Mouse (Mus musculus): ENCODE data around the gene Ptpn5. TPM values are rescaled to one million over a fixed set of nuclear protein-coding genes. Genes with fewer than 3 reads are reported as not detected.

Ptpn5 gene
- polyA plus RNA-seq, 1 experiment from 2014 or later: 0.51 TPM

DNA sequence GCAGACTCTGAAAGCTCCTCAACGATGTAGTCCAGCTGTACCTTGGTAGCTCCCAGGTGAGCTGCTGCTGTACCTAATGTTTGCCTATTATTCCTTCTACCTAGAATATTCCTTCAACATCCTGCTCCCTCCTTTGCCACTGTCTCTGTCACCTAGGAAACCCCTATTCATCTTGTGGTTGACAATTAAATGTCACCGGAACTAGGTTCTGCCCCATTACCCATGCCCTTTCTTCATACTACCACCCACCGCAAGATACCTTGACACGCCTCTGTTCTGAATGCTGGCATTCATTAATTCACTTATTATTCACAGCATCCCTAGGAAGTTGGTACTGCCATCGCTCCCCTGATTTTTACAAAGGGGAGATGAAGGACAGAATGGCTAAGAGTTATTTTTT, 39.5 kb downstream of the Ptpn5 start:
- Histone ChIP-seq H3K27ac (no peak overlapping the region), H3K9ac (ENCODE audit: low read depth, low read length) (no peak overlapping the region), H3K36me3 (ENCODE audit: insufficient read depth, low read length) (no peaks in the 10 kb centered on the region), H3K4me1 (replicated peaks; ENCODE audit: insufficient read depth, low read length) (no peaks in the 10 kb centered on the region), H3K4me3 (replicated peaks; ENCODE audit: low read depth, low read length) (no peak overlapping the region), H3K27me3 (ENCODE audit: insufficient read depth, low read length) (no peaks in the 10 kb centered on the region), H3K9me3 (replicated peaks; ENCODE audit: low read length) (no peaks in the 10 kb centered on the region), H3K4me2 (ENCODE audit: low read length) (no peak overlapping the region)
- DNase-seq (ENCODE audit: low spot score) (no peak), ATAC-seq (replicated peaks; ENCODE audit: low FRiP score, low read depth) (no peak)
- 58% methylated on average over 5 of the region's 5 CpGs for WGBS
- no peak for TF ChIP-seq CTCF (IDR thresholded peaks at IDR 0.05; ENCODE audit: low read depth)

DNA sequence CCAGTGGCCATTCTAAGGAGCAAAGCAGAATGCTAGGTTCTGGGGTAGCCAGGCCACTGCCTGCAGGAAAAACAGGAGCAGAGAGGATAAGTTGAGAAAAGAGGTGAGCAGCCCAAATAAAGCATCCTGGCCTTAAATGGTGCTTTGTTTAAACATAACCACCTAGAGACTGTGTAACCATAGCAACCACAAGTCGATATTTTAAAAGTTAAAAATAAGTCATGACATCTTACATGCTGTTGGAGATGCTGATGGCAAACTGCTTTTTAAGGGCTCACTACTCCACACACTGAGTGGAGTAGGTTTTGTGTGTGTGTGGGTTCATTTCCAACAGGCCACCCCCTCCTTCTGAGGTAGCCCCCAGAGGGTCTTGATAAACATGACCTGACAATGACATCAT, 48.4 kb downstream of the Ptpn5 start:
- no peak for ATAC-seq (replicated peaks; ENCODE audit: low FRiP score, low read depth)

DNA sequence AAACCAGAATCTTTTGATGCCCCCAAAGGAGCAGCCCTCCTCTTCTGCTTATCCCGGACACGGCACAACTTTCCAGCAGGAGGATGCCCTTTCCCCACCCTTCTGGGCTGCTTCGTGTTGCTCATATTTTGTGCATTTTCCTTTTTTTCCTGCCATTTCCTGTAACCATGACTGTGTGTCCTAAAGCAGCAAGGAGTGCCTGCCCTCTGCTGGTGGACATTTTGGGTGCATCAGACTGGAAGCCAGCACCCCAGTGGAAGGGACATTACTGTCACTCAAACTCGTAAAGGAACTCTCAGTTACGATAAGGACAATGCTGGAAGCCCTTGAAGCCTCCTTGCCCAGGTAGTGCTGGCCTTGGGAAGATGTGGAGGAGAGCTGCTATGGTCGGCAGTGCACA, 52.2 kb downstream of the Ptpn5 start:
- Histone ChIP-seq H3K36me3 (ENCODE audit: insufficient read depth, low read length) (no peaks in the 10 kb centered on the region), H3K9me3 (replicated peaks; ENCODE audit: low read length) (no peaks in the 10 kb centered on the region), H3K4me2 (ENCODE audit: low read length) (no peak overlapping the region), H3K27me3 (ENCODE audit: insufficient read depth, low read length) (no peaks in the 10 kb centered on the region), H3K4me1 (replicated peaks; ENCODE audit: insufficient read depth, low read length) (peaks cover 4% of the 10 kb centered on the region; the same call in 1 of the 2 replicates), H3K9ac (ENCODE audit: low read depth, low read length) (no peak overlapping the region), H3K4me3 (replicated peaks; ENCODE audit: low read depth, low read length) (no peak overlapping the region), H3K27ac (0 out of 2 replicates have a peak overlapping the region, but pooled peaks have one; percentile 26)
- TF ChIP-seq CTCF (IDR thresholded peaks at IDR 0.05; ENCODE audit: low read depth): peak; percentile 99
- ATAC-seq (replicated peaks; ENCODE audit: low FRiP score, low read depth) (no peak; the same call in 1 of the 2 replicates), DNase-seq (ENCODE audit: low spot score) (peak; percentile 83)
- 23% methylated on average over 6 of the region's 6 CpGs for WGBS

More for the DNA sequence above, 48.4 kb downstream of the Ptpn5 start:
- WGBS: 65% methylated on average over 1 of the region's 1 CpGs
- Histone ChIP-seq H3K27me3 (ENCODE audit: insufficient read depth, low read length) (no peaks in the 10 kb centered on the region), H3K9me3 (replicated peaks; ENCODE audit: low read length) (no peaks in the 10 kb centered on the region), H3K27ac (no peak overlapping the region), H3K4me3 (replicated peaks; ENCODE audit: low read depth, low read length) (no peak overlapping the region), H3K9ac (ENCODE audit: low read depth, low read length) (no peak overlapping the region), H3K36me3 (ENCODE audit: insufficient read depth, low read length) (no peaks in the 10 kb centered on the region), H3K4me1 (replicated peaks; ENCODE audit: insufficient read depth, low read length) (peaks cover 4% of the 10 kb centered on the region; the same call in 1 of the 2 replicates), H3K4me2 (ENCODE audit: low read length) (no peak overlapping the region)
- no peak for DNase-seq (ENCODE audit: low spot score)
- TF ChIP-seq CTCF (IDR thresholded peaks at IDR 0.05; ENCODE audit: low read depth): no peak

DNA sequence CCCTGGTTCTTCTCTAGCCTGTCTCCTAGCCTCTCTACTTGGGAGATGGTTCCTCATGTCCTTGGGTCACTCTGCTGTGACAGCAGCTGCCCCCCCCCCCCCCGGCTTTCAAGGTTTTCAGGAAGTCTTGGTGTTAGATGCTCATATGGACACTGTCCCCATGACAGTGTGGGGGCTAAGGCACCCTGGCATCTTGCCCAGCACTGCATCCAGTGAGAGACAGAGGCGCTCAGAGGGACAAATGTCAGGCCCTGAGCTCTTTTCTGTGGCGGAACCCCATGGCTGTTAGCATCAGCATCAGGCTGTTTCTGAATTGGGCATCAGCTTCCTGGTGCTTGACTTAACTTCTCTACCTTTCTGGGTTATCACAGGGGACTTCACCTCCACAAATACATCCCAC, 52.6 kb downstream of the Ptpn5 start:
- ATAC-seq (replicated peaks; ENCODE audit: low FRiP score, low read depth) (no peak), DNase-seq (ENCODE audit: low spot score) (no peak)
- H3K9ac ChIP-seq (ENCODE audit: low read depth, low read length): no peak overlapping the region
- H3K36me3 ChIP-seq (ENCODE audit: insufficient read depth, low read length): no peaks in the 10 kb centered on the region
- no peaks in the 10 kb centered on the region for H3K9me3 ChIP-seq (replicated peaks; ENCODE audit: low read length)
- 0 out of 2 replicates have a peak overlapping the region, but pooled peaks have one; percentile 26 for H3K27ac ChIP-seq
- H3K4me1 ChIP-seq (replicated peaks; ENCODE audit: insufficient read depth, low read length): peaks cover 4% of the 10 kb centered on the region; the same call in 1 of the 2 replicates
- H3K4me3 ChIP-seq (replicated peaks; ENCODE audit: low read depth, low read length): no peak overlapping the region
- TF ChIP-seq CTCF (IDR thresholded peaks at IDR 0.05; ENCODE audit: low read depth): no peak
- H3K4me2 ChIP-seq (ENCODE audit: low read length): no peak overlapping the region
- H3K27me3 ChIP-seq (ENCODE audit: insufficient read depth, low read length): no peaks in the 10 kb centered on the region
- WGBS: 65% methylated on average over 3 of the region's 3 CpGs

DNA sequence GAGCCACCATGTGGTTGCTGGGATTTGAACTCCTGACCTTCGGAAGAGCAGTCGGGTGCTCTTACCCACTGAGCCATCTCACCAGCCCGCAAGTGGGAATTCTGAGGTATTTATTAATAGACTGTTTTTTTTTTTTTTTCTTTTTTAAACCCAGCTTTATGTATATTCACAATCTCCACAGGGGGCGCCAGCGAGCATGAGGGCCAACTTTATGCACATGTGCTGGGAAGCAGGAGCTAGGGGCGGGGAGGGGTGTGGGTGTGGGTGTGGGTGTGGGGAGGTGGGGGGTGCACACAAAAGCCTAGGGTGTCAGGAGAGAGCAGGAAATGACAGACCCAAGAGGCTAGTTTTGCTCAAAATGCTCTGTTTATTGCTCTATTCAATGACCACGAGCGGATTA, 56.0 kb downstream of the Ptpn5 start:
- Histone ChIP-seq H3K4me2 (ENCODE audit: low read length) (no peak overlapping the region), H3K9ac (ENCODE audit: low read depth, low read length) (no peak overlapping the region), H3K4me3 (replicated peaks; ENCODE audit: low read depth, low read length) (no peak overlapping the region), H3K27me3 (ENCODE audit: insufficient read depth, low read length) (no peaks in the 10 kb centered on the region), H3K36me3 (ENCODE audit: insufficient read depth, low read length) (no peaks in the 10 kb centered on the region), H3K27ac (no peak overlapping the region), H3K4me1 (replicated peaks; ENCODE audit: insufficient read depth, low read length) (peaks cover 15% of the 10 kb centered on the region), H3K9me3 (replicated peaks; ENCODE audit: low read length) (no peaks in the 10 kb centered on the region)
- peak; percentile 59 for TF ChIP-seq CTCF (IDR thresholded peaks at IDR 0.05; ENCODE audit: low read depth)
- 71% methylated on average over 8 of the region's 8 CpGs for WGBS
- ATAC-seq (replicated peaks; ENCODE audit: low FRiP score, low read depth) (no peak), DNase-seq (ENCODE audit: low spot score) (peak; percentile 34)

DNA sequence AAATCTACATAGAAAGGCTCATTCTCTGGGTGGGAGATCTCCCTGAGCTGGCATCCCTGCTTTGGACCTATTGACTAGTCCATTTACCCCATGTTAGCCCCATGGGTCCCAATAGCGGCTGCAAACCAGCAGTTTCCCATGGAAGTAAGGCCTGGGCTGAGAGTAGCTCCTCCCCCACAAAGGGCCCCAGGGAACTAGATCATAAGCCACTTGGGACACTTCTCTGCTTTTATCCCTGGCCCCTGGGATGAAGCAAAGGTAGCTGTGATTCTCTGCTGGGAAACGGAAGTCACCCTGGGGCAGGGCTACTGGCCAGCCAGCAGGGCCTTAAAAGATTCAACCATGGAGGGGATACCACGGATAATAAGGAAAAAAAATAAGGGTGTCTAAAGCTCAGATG, 56.8 kb downstream of the Ptpn5 start:
- Histone ChIP-seq H3K9me3 (replicated peaks; ENCODE audit: low read length) (no peaks in the 10 kb centered on the region), H3K36me3 (ENCODE audit: insufficient read depth, low read length) (no peaks in the 10 kb centered on the region), H3K27me3 (ENCODE audit: insufficient read depth, low read length) (no peaks in the 10 kb centered on the region), H3K4me1 (replicated peaks; ENCODE audit: insufficient read depth, low read length) (peaks cover 15% of the 10 kb centered on the region), H3K4me3 (replicated peaks; ENCODE audit: low read depth, low read length) (no peak overlapping the region), H3K4me2 (ENCODE audit: low read length) (no peak overlapping the region), H3K9ac (ENCODE audit: low read depth, low read length) (no peak overlapping the region), H3K27ac (no peak overlapping the region)
- 72% methylated on average over 3 of the region's 3 CpGs for WGBS
- DNase-seq (ENCODE audit: low spot score) (no peak), ATAC-seq (replicated peaks; ENCODE audit: low FRiP score, low read depth) (no peak)
- TF ChIP-seq CTCF (IDR thresholded peaks at IDR 0.05; ENCODE audit: low read depth): no peak

DNA sequence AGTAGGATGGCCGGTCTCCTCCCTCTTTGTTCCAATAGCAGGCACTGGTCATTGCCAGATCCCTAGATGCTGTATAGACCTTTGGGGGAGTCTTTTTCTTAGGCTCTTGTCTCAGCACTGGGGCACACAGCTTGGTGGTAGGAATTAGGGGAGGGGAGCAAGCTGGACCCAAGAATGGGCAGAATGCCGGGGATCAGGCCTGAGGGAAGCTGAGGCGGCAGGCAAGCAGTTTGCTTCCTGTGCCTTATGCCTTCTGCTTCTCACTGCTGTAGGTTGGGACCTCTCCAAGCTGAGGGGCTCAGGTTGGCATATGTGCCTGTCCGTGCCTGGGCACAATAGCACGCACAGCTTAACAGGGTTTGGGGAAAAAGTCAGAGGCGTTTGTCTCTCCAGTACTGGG, 57.3 kb downstream of the Ptpn5 start:
- no peak for TF ChIP-seq CTCF (IDR thresholded peaks at IDR 0.05; ENCODE audit: low read depth)
- H3K4me3 ChIP-seq (replicated peaks; ENCODE audit: low read depth, low read length): no peak overlapping the region
- WGBS: 90% methylated on average over 6 of the region's 6 CpGs
- H3K27me3 ChIP-seq (ENCODE audit: insufficient read depth, low read length): no peaks in the 10 kb centered on the region
- no peak for ATAC-seq (replicated peaks; ENCODE audit: low FRiP score, low read depth)
- H3K9me3 ChIP-seq (replicated peaks; ENCODE audit: low read length): no peaks in the 10 kb centered on the region
- no peak for DNase-seq (ENCODE audit: low spot score)
- H3K4me1 ChIP-seq (replicated peaks; ENCODE audit: insufficient read depth, low read length): peaks cover 15% of the 10 kb centered on the region
- H3K27ac ChIP-seq: no peak overlapping the region
- no peak overlapping the region for H3K9ac ChIP-seq (ENCODE audit: low read depth, low read length)
- no peak overlapping the region for H3K4me2 ChIP-seq (ENCODE audit: low read length)
- no peaks in the 10 kb centered on the region for H3K36me3 ChIP-seq (ENCODE audit: insufficient read depth, low read length)
